Mouse (Mus musculus) lung, embryonic 16.5 days (tissue): ENCODE results near the gene Myo1g. TPM values are rescaled to one million over a fixed set of nuclear protein-coding genes. Genes with fewer than 3 reads are reported as not detected.
"Not testable (repeated sequence)": the region's sequence is repeated elsewhere in the genome, so short reads cannot be mapped to it uniquely, and the experiment has no call there.

Experiments
- ATAC-seq: fragments of 200-750 bp; cut with Nextera tagmentation; 2 replicates; pipeline ENCODE4 v1.8.0; 2017; ENCODE audit warnings: low read depth, mild to moderate bottlenecking, moderate library complexity
- H3K27ac ChIP-seq: fragments of 300-500 bp; sonication (generic); 2 replicates; pipeline ENCODE4 v1.5.1; 2014; ENCODE audit warnings: mild to moderate bottlenecking, control low read depth, low read length
- H3K27me3 ChIP-seq: fragments of 300-500 bp; sonication (generic); 2 replicates; pipeline ENCODE4 v1.6.1; 2014; ENCODE audit warnings: low read depth, low read length, mixed read lengths; ENCODE audit not compliant: control insufficient read depth, insufficient read depth
- H3K36me3 ChIP-seq: fragments of 300-500 bp; sonication (generic); 2 replicates; pipeline ENCODE4 v1.6.1; 2014; ENCODE audit warnings: low read length; ENCODE audit not compliant: control insufficient read depth, insufficient read depth
- H3K4me1 ChIP-seq: fragments of 300-500 bp; sonication (generic); replicated peaks from 2 replicates; pipeline ENCODE4 v1.6.1; 2014; ENCODE audit warnings: low read length, mixed read lengths; ENCODE audit not compliant: control insufficient read depth, insufficient read depth
- H3K4me2 ChIP-seq: fragments of 300-500 bp; sonication (generic); 2 replicates; pipeline ENCODE4 v1.6.1; 2014; ENCODE audit warnings: low read depth, low read length, control low read depth
- H3K4me3 ChIP-seq: fragments of 300-500 bp; sonication (generic); 2 replicates; pipeline ENCODE4 v1.5.1; 2014; ENCODE audit warnings: mild to moderate bottlenecking, low read length, control low read depth
- H3K9ac ChIP-seq: fragments of 300-500 bp; sonication (generic); 2 replicates; pipeline ENCODE4 v1.6.1; 2014; ENCODE audit warnings: low read length, control low read depth
- H3K9me3 ChIP-seq: fragments of 300-500 bp; sonication (generic); 2 replicates; pipeline ENCODE4 v1.6.1; 2016; ENCODE audit warnings: low read length; ENCODE audit not compliant: control insufficient read depth
- WGBS: fragments of 180-500 bp; shearing (Covaris S2); extraction: QIAGEN DNeasy Blood & Tissue Kit; methylation state at CpG from one replicate; pipeline ENCODE4 v1.1.7; 2014; 5-methylcytosine and 5-hydroxymethylcytosine counted together
- polyA plus RNA-seq: library from polyadenylated mRNA; unstranded; fragments of >200 nt; fragmentation: Nextera tagmentation; extraction: Ambion mirVana; gene quantifications from 2 replicates; pipeline ENCODE4 v1.2.1, GENCODE M21; 2015

The Myo1g gene
- polyA plus RNA-seq, 1 experiment from 2014 or later: 3.8 TPM

DNA sequence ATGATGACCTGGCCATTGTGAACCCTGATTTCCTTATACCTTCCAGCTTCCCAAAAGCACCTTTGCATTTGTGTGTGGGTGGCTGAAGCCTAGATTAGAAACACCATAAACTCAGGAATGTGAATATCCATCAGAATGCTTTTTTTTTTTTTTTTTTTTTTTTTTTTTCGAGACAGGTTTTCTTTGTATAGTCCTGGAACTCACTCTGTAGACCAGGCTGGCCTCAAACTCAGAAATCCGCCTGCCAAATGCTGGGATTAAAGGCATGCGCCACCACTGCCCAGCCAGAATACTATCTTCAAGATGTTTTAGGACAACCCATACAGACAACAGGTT lies 25.1 kb upstream of the Myo1g start:
- 15% methylated on average over 3 of the region's 3 CpGs for WGBS
- Histone ChIP-seq H3K9me3 (no peaks in the 10 kb centered on the region), H3K4me2 (peak overlapping the region; percentile 71), H3K9ac (peak overlapping the region; percentile 90), H3K4me1 (peaks cover 9% of the 10 kb centered on the region), H3K36me3 (0 out of 2 replicates have a peak, but pooled peaks cover 2% of the 10 kb centered on the region), H3K27me3 (no peaks in the 10 kb centered on the region), H3K27ac (peak overlapping the region; percentile 96), H3K4me3 (peak overlapping the region; percentile 86)
- ATAC-seq: peak; percentile 1; the same call in 1 of the 2 replicates

DNA sequence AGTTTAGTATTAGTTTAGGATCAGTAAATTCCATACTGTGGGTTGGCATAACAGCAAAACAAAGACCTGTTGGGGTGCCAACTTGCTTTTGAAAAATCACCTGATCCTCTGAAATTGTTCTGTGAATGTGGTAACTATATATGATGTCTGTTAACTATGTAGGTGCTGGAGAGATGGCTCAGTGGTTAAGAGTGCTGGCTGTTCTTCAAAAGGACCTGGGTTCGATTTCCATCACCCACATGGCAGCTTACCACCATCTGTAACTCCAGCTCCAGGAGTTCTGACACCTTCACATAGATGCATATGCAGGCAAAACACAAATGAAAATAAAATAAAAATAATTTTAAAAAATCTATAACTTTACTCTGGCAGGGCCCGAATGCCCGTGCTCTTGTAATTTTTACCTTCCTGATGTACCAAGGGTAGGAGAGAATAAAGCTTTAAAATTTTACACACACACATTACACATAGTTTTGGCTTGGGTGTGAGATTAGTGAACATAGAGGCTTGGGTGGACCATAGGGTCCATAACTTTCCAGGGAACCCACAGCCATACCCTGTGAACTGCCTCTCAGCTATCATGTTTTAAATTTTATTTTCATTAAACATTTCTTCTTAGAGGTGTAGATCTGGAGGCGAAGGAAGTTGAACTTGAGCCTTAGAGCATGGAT lies 24.6 kb upstream of the Myo1g start:
- WGBS: 93% methylated on average over 4 of the region's 4 CpGs
- no peak for ATAC-seq
- H3K4me2 ChIP-seq: no peak overlapping the region
- H3K27me3 ChIP-seq: no peaks in the 10 kb centered on the region
- no peak overlapping the region for H3K4me3 ChIP-seq
- H3K9ac ChIP-seq: no peak overlapping the region
- no peaks in the 10 kb centered on the region for H3K36me3 ChIP-seq
- no peaks in the 10 kb centered on the region for H3K9me3 ChIP-seq
- H3K27ac ChIP-seq: peak overlapping the region; percentile 96
- peaks cover 9% of the 10 kb centered on the region for H3K4me1 ChIP-seq

DNA sequence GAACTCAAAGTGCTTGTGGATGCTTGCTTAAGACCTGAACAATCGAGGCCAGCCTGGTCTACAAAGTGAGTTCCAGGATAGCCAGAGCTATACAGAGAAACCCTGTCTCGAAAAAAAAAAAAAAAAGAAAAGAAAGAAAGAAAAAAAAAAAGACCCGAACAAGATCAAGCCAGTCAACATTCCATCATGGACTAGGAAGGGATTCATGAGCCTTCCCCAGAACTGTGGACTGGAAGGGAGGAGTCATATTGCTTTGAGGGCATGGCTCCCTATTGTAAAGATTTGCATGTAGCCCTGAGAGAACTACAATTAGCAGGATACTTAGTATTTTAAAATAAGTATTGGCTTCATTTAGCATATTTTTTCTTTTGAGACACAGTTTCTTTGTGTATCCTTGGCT lies 23.9 kb upstream of the Myo1g start:
- 85% methylated on average over 3 of the region's 3 CpGs for WGBS
- Histone ChIP-seq H3K36me3 (no peaks in the 10 kb centered on the region), H3K9ac (no peak overlapping the region), H3K4me1 (peaks cover 9% of the 10 kb centered on the region), H3K4me2 (no peak overlapping the region), H3K9me3 (no peaks in the 10 kb centered on the region), H3K27ac (no peak overlapping the region), H3K4me3 (no peak overlapping the region), H3K27me3 (no peaks in the 10 kb centered on the region)
- no peak for ATAC-seq

DNA sequence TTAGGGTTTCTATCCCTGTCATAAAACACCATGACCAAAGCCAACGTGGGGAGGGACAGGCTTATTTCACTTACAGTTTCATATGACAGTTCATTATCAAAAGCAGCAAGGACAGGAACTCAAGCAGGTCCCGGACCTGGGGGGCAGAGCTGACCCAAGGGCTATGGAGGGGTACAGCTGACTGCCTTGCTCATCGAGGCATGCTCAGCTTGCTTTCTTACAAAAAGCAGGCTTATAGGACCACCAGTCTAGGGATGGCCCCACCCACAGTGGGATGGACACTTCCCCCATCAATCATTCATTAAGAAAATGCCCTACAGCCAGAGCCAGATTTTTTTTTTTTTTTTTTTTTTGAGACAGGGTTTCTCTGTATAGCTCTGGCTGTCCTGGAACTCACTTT lies 10.0 kb upstream of the Myo1g start:
- Histone ChIP-seq H3K4me2 (no peak overlapping the region), H3K9me3 (no peaks in the 10 kb centered on the region), H3K27me3 (no peaks in the 10 kb centered on the region), H3K4me3 (no peak overlapping the region), H3K27ac (no peak overlapping the region), H3K9ac (no peak overlapping the region), H3K4me1 (peaks cover 3% of the 10 kb centered on the region; the same call in 1 of the 2 replicates), H3K36me3 (peaks cover 8% of the 10 kb centered on the region)
- 81% methylated on average over 3 of the region's 3 CpGs for WGBS
- no peak for ATAC-seq

- WGBS: 79% methylated on average over 8 of the region's 8 CpGs
- no peak for ATAC-seq
Measured at GRCm38 (mm10) chr11:6529961-6530360, 9.2 kb upstream of the Myo1g start.

GRCm38 (mm10) chr11:6528186-6529006 lies 7.6 kb upstream of the Myo1g start:
- Histone ChIP-seq H3K4me2 (peak overlapping the region; percentile 87), H3K4me3 (peak overlapping the region; percentile 77), H3K27ac (peak overlapping the region; percentile 88), H3K4me1 (peaks cover 3% of the 10 kb centered on the region; the same call in 1 of the 2 replicates), H3K36me3 (peaks cover 19% of the 10 kb centered on the region), H3K9ac (peak overlapping the region; percentile 83), H3K27me3 (no peaks in the 10 kb centered on the region), H3K9me3 (no peaks in the 10 kb centered on the region)
- peak; percentile 98 for ATAC-seq
- WGBS: under 1% methylated on average over 51 of the region's 51 CpGs

More at GRCm38 (mm10) chr11:6529961-6530360, 9.2 kb upstream of the Myo1g start:
- H3K27me3 ChIP-seq: no peaks in the 10 kb centered on the region
- no peak overlapping the region for H3K9ac ChIP-seq
- H3K4me1 ChIP-seq: peaks cover 3% of the 10 kb centered on the region; the same call in 1 of the 2 replicates
- H3K4me3 ChIP-seq: no peak overlapping the region
- H3K27ac ChIP-seq: no peak overlapping the region
- H3K4me2 ChIP-seq: no peak overlapping the region
- peaks cover 16% of the 10 kb centered on the region for H3K36me3 ChIP-seq
- H3K9me3 ChIP-seq: no peaks in the 10 kb centered on the region

- H3K4me3 ChIP-seq: peak overlapping the region; percentile 77
- peak overlapping the region; percentile 88 for H3K27ac ChIP-seq
- 8% methylated on average over 10 of the region's 10 CpGs for WGBS
- H3K27me3 ChIP-seq: no peaks in the 10 kb centered on the region
- peak; percentile 45 for ATAC-seq
- H3K36me3 ChIP-seq: peaks cover 19% of the 10 kb centered on the region
- peak overlapping the region; percentile 83 for H3K9ac ChIP-seq
- H3K9me3 ChIP-seq: no peaks in the 10 kb centered on the region
- peaks cover 3% of the 10 kb centered on the region; the same call in 1 of the 2 replicates for H3K4me1 ChIP-seq
- peak overlapping the region; percentile 87 for H3K4me2 ChIP-seq
Measured at GRCm38 (mm10) chr11:6527256-6528185, 6.8 kb upstream of the Myo1g start.

- H3K4me2 ChIP-seq: peak overlapping the region; percentile 87
- H3K9ac ChIP-seq: peak overlapping the region; percentile 83
- H3K9me3 ChIP-seq, H3K27ac ChIP-seq, H3K4me1 ChIP-seq, H3K27me3 ChIP-seq, ATAC-seq: not testable (repeated sequence)
- H3K36me3 ChIP-seq: peaks cover 19% of the 10 kb centered on the region
- H3K4me3 ChIP-seq: peak overlapping the region; percentile 77
- 46% methylated on average over 10 of the region's 16 CpGs for WGBS
Measured at GRCm38 (mm10) chr11:6526526-6527255, 5.9 kb upstream of the Myo1g start.
